Mouse (Mus musculus) NIH3T3 (cell line): ENCODE measurements around the gene Dcpp1.
"Not testable (repeated sequence)": the region's sequence is repeated elsewhere in the genome, so short reads cannot be mapped to it uniquely, and the experiment has no call there.

Source experiments
- DNase-seq: peaks from one replicate; pipeline ENCODE4 v3.0.0-alpha.2; 2012; ENCODE audit warnings: low read depth

The Dcpp1 gene

GRCm38 (mm10) chr17:23880576-23880975 is at the start of gene Dcpp1, which contains the start of gene Dcpp2:
Dcpp1 (plus strand) TSS chr17:23880876.
Dcpp2 (plus strand) TSS chr17:23880880.
- not testable (repeated sequence) for DNase-seq

GRCm38 (mm10) chr17:23831201-23831600 is 49.5 kb upstream of the Dcpp1 start:
- DNase-seq = no peak

- no peak for DNase-seq
Measured at GRCm38 (mm10) chr17:23836006-23836575, 44.6 kb upstream of the Dcpp1 start, which contains the start of gene Prss33. Prss33 (minus strand) TSS chr17:23836056.

- peak; percentile 87 for DNase-seq
Measured at GRCm38 (mm10) chr17:23841145-23841544, 39.5 kb upstream of the Dcpp1 start.

- no peak for DNase-seq
Measured at GRCm38 (mm10) chr17:23843141-23843811, 37.4 kb upstream of the Dcpp1 start.

- peak; percentile 69 for DNase-seq
Measured at GRCm38 (mm10) chr17:23843812-23844273, 36.8 kb upstream of the Dcpp1 start, which contains the start of the genes Prss32 and Prss41. Prss32 (plus strand) TSS chr17:23843855. Prss41 (minus strand) TSS chr17:23844172.

- no peak for DNase-seq
Measured at GRCm38 (mm10) chr17:23850028-23850427, 30.6 kb upstream of the Dcpp1 start.

GRCm38 (mm10) chr17:23850853-23851749 is 29.6 kb upstream of the Dcpp1 start:
- peak; percentile 92 for DNase-seq

GRCm38 (mm10) chr17:23853292-23853691 is 27.4 kb upstream of the Dcpp1 start:
- peak; percentile 86 for DNase-seq

- DNase-seq = peak; percentile 49
Measured at GRCm38 (mm10) chr17:23854229-23854765, 26.4 kb upstream of the Dcpp1 start.

- peak; percentile 67 for DNase-seq
Measured at GRCm38 (mm10) chr17:23857193-23857592, 23.5 kb upstream of the Dcpp1 start.

- no peak for DNase-seq
Measured at GRCm38 (mm10) chr17:23857913-23858312, 22.8 kb upstream of the Dcpp1 start.

GRCm38 (mm10) chr17:23862926-23863325 is 17.8 kb upstream of the Dcpp1 start:
- DNase-seq = no peak

- no peak for DNase-seq
Measured at GRCm38 (mm10) chr17:23867756-23868155, 12.9 kb upstream of the Dcpp1 start, which contains the start of gene Prss21. Prss21 (plus strand) TSS chr17:23868056.

- no peak for DNase-seq
Measured at GRCm38 (mm10) chr17:23868513-23868912, 12.2 kb upstream of the Dcpp1 start.

- peak; percentile 80 for DNase-seq
Measured at GRCm38 (mm10) chr17:23873884-23874856, 6.5 kb upstream of the Dcpp1 start.

GRCm38 (mm10) chr17:23876741-23877140 is 3.9 kb upstream of the Dcpp1 start:
- DNase-seq = no peak

GRCm38 (mm10) chr17:23877166-23877565 is 3.5 kb upstream of the Dcpp1 start:
- no peak for DNase-seq

GRCm38 (mm10) chr17:23917158-23917557 is 36.5 kb downstream of the Dcpp1 start, which contains the start of gene Dcpp3:
Dcpp3 (plus strand) TSS chr17:23917458.
- not testable (repeated sequence) for DNase-seq

GRCm38 (mm10) chr17:23924531-23925007 is 43.9 kb downstream of the Dcpp1 start:
- peak; percentile 94 for DNase-seq
